Comparison of ENCODE assay signal across 9 mouse cellular contexts in the genomic region with DNA sequence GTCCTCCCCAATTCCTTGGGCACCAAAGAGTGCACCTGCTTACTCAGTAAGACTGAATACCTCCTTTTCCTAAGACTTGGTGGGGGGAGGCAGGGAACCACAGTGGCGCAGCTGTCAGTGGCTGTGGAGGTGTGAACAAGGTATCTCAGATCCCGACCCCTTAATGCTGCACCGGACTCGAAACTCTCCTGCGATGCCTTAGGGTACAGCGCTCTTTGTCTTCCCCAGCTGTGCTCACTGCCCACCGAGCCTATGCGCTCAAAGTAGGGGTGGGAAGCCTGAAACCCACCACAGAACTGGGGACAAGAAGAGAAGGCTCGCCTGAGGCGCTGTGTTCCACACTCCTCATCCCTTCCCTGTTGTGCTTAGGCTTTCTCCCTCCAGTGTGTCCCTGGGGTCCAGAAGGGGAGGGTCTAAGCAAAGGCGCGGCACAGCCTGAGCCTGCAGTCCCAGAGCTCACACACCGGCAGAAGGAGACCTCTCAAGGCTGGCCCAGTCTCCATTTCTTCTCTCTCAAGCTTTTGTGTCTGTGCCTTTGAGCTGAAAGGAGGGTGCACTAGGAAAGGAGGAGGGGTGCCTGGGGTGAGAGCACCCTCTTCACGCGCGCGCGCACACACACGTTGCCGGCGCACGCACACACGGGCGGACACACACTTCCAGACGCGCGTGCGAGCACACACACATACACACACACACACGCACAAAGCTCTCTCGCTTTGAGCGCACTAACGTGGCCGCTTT. TPM values are rescaled to one million over a fixed set of nuclear protein-coding genes. Genes with fewer than 3 reads are reported as not detected.
A peak's percentile ranks its signal among the peaks of the same experiment; 100 is the strongest.
DNase-seq lines count a peak whose midpoint lies in the region; ATAC-seq and TF ChIP-seq lines count a peak whose summit lies in the region.
"Had no signal": no experiment of that assay in that cellular context is flagged by ENCODE, and none has a peak within 500 bp of the region (broad histone marks: within the 10 kb centered on the region; RNA-seq: fewer than 3 reads in every experiment).

A gene (plus strand): TSS at position 478 of the 741 bp plus-strand sequence.

- no peaks in the 10 kb centered on the region for H3K9me3 ChIP-seq in heart, embryonic 13.5 days
- no peaks in the 10 kb centered on the region for H3K9me3 ChIP-seq in forebrain, embryonic 11.5 days (ENCODE audit: control insufficient read depth, low read length)
- H3K9me3 ChIP-seq in intestine, embryonic 14.5 days (ENCODE audit: control insufficient read depth, low read length) = no peaks in the 10 kb centered on the region
- no peaks in the 10 kb centered on the region for H3K9me3 ChIP-seq in liver, embryonic 14.5 days (ENCODE audit: control insufficient read depth, low read length)

- H3K4me2 ChIP-seq in heart, embryonic 13.5 days = peak within 1 kb of the TSS; percentile 83
- H3K4me2 ChIP-seq in forebrain, embryonic 11.5 days (ENCODE audit: low read depth, low read length, severe bottlenecking) = peak within 1 kb of the TSS; percentile 68
- peak within 1 kb of the TSS; percentile 71 for H3K4me2 ChIP-seq in intestine, embryonic 14.5 days (ENCODE audit: low read length)
- peak within 1 kb of the TSS; percentile 60 for H3K4me2 ChIP-seq in liver, embryonic 14.5 days (ENCODE audit: low read depth)

- H3K27ac ChIP-seq in heart, embryonic 13.5 days (replicated peaks) = 0 out of 2 replicates have a peak within 1 kb of the TSS, but pooled peaks have one; percentile 20
- H3K27ac ChIP-seq in forebrain, embryonic 11.5 days (ENCODE audit: low read depth, low read length) = peak within 1 kb of the TSS; percentile 78
- no peak within 1 kb of the TSS for H3K27ac ChIP-seq in intestine, embryonic 14.5 days (ENCODE audit: low read depth)
- H3K27ac ChIP-seq in liver, embryonic 14.5 days = no peak within 1 kb of the TSS

- TF ChIP-seq CTCF in liver, embryonic 14.5 days (IDR thresholded peaks at IDR 0.05; ENCODE audit: low read depth) = no peak

- 17% methylated on average over 33 of the region's 33 CpGs for WGBS in heart, embryonic 13.5 days
- WGBS in forebrain, embryonic 11.5 days = 36% methylated on average over 33 of the region's 33 CpGs
- 8% methylated on average over 33 of the region's 33 CpGs for WGBS in intestine, embryonic 14.5 days
- 18% methylated on average over 31 of the region's 33 CpGs for WGBS in liver, embryonic 14.5 days (ENCODE audit: insufficient replicate concordance)

- ATAC-seq in heart, embryonic 13.5 days (ENCODE audit: extremely low read depth, insufficient number of reproducible peaks, low FRiP score, low TSS enrichment) = no peak
- ATAC-seq in forebrain, embryonic 11.5 days (replicated peaks; ENCODE audit: low FRiP score) = peak; percentile 77
- ATAC-seq in intestine, embryonic 14.5 days (replicated peaks; ENCODE audit: low FRiP score, low TSS enrichment, low read depth) = peak; percentile 68; the same call in 1 of the 2 replicates
- ATAC-seq in liver, embryonic 14.5 days (ENCODE audit: insufficient read depth) = no peak

- no peaks in the 10 kb centered on the region for H3K36me3 ChIP-seq in heart, embryonic 13.5 days
- H3K36me3 ChIP-seq in forebrain, embryonic 11.5 days (ENCODE audit: control insufficient read depth, insufficient read depth, low read length) = no peaks in the 10 kb centered on the region
- no peaks in the 10 kb centered on the region for H3K36me3 ChIP-seq in intestine, embryonic 14.5 days (ENCODE audit: control insufficient read depth, insufficient read depth, low read length)
- no peaks in the 10 kb centered on the region for H3K36me3 ChIP-seq in liver, embryonic 14.5 days (replicated peaks; ENCODE audit: control insufficient read depth, insufficient read depth, low read depth)

- TF ChIP-seq EP300 in liver, embryonic 14.5 days (IDR thresholded peaks at IDR 0.05; ENCODE audit: low read depth) = no peak

- no peak for DNase-seq in heart, adult 18-20 months
- no peak for DNase-seq in adrenal gland, postnatal 4 days (ENCODE audit: low spot score in 2 of 2)
- DNase-seq in forebrain, embryonic 11.5 days (ENCODE audit: low spot score) = peak; percentile 58
- DNase-seq in intestine, embryonic 14.5 days (ENCODE audit: low spot score) = peak; percentile 69
- DNase-seq in liver, embryonic 14.5 days (ENCODE audit: low read depth in 3 of 3, low spot score in 3 of 3) = no peak
- peak; percentile 70 to 71 for DNase-seq in right cerebral cortex, postnatal 10 days (ENCODE audit: low spot score in 2 of 2)
- DNase-seq in urinary bladder, postnatal 10 days (ENCODE audit: low spot score) = no peak

- no peaks in the 10 kb centered on the region for H3K27me3 ChIP-seq in heart, embryonic 13.5 days (replicated peaks)
- H3K27me3 ChIP-seq in forebrain, embryonic 11.5 days (ENCODE audit: control insufficient read depth, insufficient read depth, low read length) = no peaks in the 10 kb centered on the region
- no peaks in the 10 kb centered on the region for H3K27me3 ChIP-seq in intestine, embryonic 14.5 days (replicated peaks; ENCODE audit: control insufficient read depth, insufficient read depth, low read length)
- H3K27me3 ChIP-seq in liver, embryonic 14.5 days (ENCODE audit: control insufficient read depth, insufficient read depth, low read length) = peaks cover 4% of the 10 kb centered on the region; the same call in 1 of the 2 replicates

- peak within 1 kb of the TSS; percentile 77 for H3K9ac ChIP-seq in heart, embryonic 13.5 days
- peak within 1 kb of the TSS; percentile 68 for H3K9ac ChIP-seq in forebrain, embryonic 11.5 days (ENCODE audit: low read length)
- H3K9ac ChIP-seq in intestine, embryonic 14.5 days (ENCODE audit: low read length) = peak within 1 kb of the TSS; percentile 40
- H3K9ac ChIP-seq in liver, embryonic 14.5 days (replicated peaks) = no peak within 1 kb of the TSS

- H3K4me1 ChIP-seq in heart, embryonic 13.5 days = peaks cover 3% of the 10 kb centered on the region; the same call in 1 of the 2 replicates
- H3K4me1 ChIP-seq in forebrain, embryonic 11.5 days (replicated peaks; ENCODE audit: control insufficient read depth, insufficient read depth, low read length) = no peaks in the 10 kb centered on the region
- H3K4me1 ChIP-seq in intestine, embryonic 14.5 days (replicated peaks; ENCODE audit: control insufficient read depth, insufficient read depth, low read length) = no peaks in the 10 kb centered on the region; the same call in 1 of the 2 replicates
- H3K4me1 ChIP-seq in liver, embryonic 14.5 days (replicated peaks; ENCODE audit: control insufficient read depth in 2 of 2, insufficient read depth in 2 of 2, low read length in 1 of 2) = no peaks in the 10 kb centered on the region

- H3K4me3 ChIP-seq in heart, embryonic 13.5 days = peak within 1 kb of the TSS; percentile 58
- H3K4me3 ChIP-seq in forebrain, embryonic 11.5 days (ENCODE audit: low read depth, low read length) = peak within 1 kb of the TSS; percentile 44
- H3K4me3 ChIP-seq in intestine, embryonic 14.5 days (ENCODE audit: low read depth, low read length) = peak within 1 kb of the TSS; percentile 44
- peak within 1 kb of the TSS; percentile 28 to 45 for H3K4me3 ChIP-seq in liver, embryonic 14.5 days (ENCODE audit: insufficient read depth in 1 of 2, low read depth in 2 of 2, low read length in 2 of 2)

RNA-seq across cellular contexts. Expression of the gene that starts here (rescaled TPM):
- polyA plus RNA-seq in heart, embryonic 13.5 days (2015; fragmentation: Nextera tagmentation; extraction: Ambion mirVana) = 6.4 and 7.1 TPM in 2 replicates
- under 1 TPM in 1 of 2 experiments, not detected in 1; 0.33 TPM for total RNA-seq in heart, adult 18-20 months (2021)
- total RNA-seq in adrenal gland, postnatal 4 days (2021) = 10 to 100 TPM; 42.5 to 49.1 TPM
- 22.4 and 22.9 TPM in 2 replicates for polyA plus RNA-seq in forebrain, embryonic 11.5 days (2014; fragmentation: Nextera tagmentation; extraction: Ambion mirVana)
- polyA plus RNA-seq in intestine, embryonic 14.5 days (2014; fragmentation: Nextera tagmentation; extraction: Ambion mirVana) = 7.4 and 9.5 TPM in 2 replicates
- 0.38 and 0.62 TPM in 2 replicates for polyA plus RNA-seq in liver, embryonic 14.5 days (2012; rRNA removed)
- 0.42 and 0.48 TPM in 2 replicates for polyA plus RNA-seq in liver, embryonic 14.5 days (2014; fragmentation: Nextera tagmentation; extraction: Ambion mirVana)
- total RNA-seq: MEL had no signal

Comparison
In these comparisons a context has a peak if more than half of its experiments do, and no peak if none do; other contexts are left out.
1. RNA of the gene that starts here (total RNA-seq): 42.5 to 49.1 TPM in adrenal gland, postnatal 4 days; 0.33 TPM in heart, adult 18-20 months; every median in the first group is over 10 times any median in the second.
2. ATAC-seq: peak in forebrain, embryonic 11.5 days (single experiment) and intestine, embryonic 14.5 days (single experiment); none in heart, embryonic 13.5 days (single experiment) and liver, embryonic 14.5 days (single experiment).
3. H3K27ac ChIP-seq: peak in heart, embryonic 13.5 days (single experiment) and forebrain, embryonic 11.5 days (single experiment); none in intestine, embryonic 14.5 days (single experiment) and liver, embryonic 14.5 days (single experiment).
4. DNase-seq: peak in forebrain, embryonic 11.5 days (single experiment), intestine, embryonic 14.5 days (single experiment) and right cerebral cortex, postnatal 10 days (2 of 2); none in heart, adult 18-20 months (0 of 2), adrenal gland, postnatal 4 days (0 of 2), liver, embryonic 14.5 days (0 of 3) and urinary bladder, postnatal 10 days (single experiment).
5. Peak in every context shown above with its lines, with median percentiles within 50 percentile points of each other: H3K4me2 ChIP-seq and H3K4me3 ChIP-seq.